Mouse (Mus musculus): ENCODE results near the gene Timeless.
"Not testable (repeated sequence)": the region's sequence is repeated elsewhere in the genome, so short reads cannot be mapped to it uniquely, and the experiment has no call there.

DNA sequence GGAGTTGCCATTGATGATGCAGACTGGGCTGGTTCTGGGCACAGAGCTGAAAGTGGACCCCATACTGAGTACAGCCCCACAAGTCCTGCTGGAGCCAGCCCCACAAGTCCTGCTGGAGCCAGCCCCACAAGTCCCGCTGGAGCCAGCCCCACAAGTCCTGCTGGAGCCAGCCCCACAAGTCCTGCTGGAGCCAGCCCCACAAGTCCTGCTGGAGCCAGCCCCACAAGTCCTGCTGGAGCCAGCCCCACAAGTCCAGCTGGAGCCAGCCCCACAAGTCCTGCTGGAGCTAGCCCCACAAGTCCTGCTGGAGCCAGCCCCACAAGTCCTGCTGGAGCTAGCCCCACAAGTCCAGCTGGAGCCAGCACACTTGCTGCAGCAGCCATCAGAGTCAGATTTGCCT lies 58.7 kb downstream of the Timeless start:
- TF ChIP-seq CTCF (IDR thresholded peaks at IDR 0.05; ENCODE audit: extremely low read depth, insufficient read depth, insufficient read length, insufficient replicate concordance); POLR2A (IDR thresholded peaks at IDR 0.05; ENCODE audit: low read depth, low read length): not testable (repeated sequence)
